Comparison of ENCODE assay signal across 8 mouse cellular contexts in the genomic region with DNA sequence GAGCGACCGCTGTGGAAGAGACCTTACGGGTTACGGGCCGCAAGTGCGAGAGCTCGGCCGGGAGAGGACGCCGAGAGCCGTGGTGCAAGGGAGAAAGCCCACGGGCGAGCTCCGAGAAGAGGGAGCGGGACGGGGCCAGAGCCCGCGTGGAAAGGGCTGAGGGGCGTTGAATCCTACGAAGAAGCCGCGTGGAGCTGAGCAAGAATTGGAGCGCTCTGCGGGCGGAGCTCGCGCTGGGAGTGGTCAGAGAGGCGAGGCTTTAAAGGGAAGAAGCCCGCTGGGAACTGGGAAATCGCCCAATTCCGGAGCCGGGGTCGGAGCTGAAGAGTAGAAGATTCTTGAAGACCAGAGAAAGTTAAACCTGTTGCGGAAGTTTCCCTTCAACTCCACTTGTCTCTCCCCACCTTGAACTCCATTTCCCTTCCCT. TPM values are rescaled to one million over a fixed set of nuclear protein-coding genes. Genes with fewer than 3 reads are reported as not detected.
DNase-seq lines count a peak whose midpoint lies in the region; ATAC-seq and TF ChIP-seq lines count a peak whose summit lies in the region.

No protein-coding gene starts in this region.

- peak; percentile 4 for TF ChIP-seq POLR2A in myocyte (IDR thresholded peaks at IDR 0.05; ENCODE audit: insufficient read length, low read depth)

- H3K27me3 ChIP-seq in embryonic facial prominence, embryonic 10.5 days (replicated peaks; ENCODE audit: low read depth, poor library complexity, severe bottlenecking), result no peaks in the 10 kb centered on the region
- no peaks in the 10 kb centered on the region for H3K27me3 ChIP-seq in liver, embryonic 13.5 days
- no peaks in the 10 kb centered on the region for H3K27me3 ChIP-seq in myocyte (ENCODE audit: control insufficient read depth, insufficient read depth, insufficient read length)

- H3K79me2 ChIP-seq in myocyte (ENCODE audit: control insufficient read depth, insufficient read depth), result peaks cover 29% of the 10 kb centered on the region

- H3K9me3 ChIP-seq in embryonic facial prominence, embryonic 10.5 days, result no peaks in the 10 kb centered on the region
- H3K9me3 ChIP-seq in liver, embryonic 13.5 days (replicated peaks), result no peaks in the 10 kb centered on the region

- H3K36me3 ChIP-seq in embryonic facial prominence, embryonic 10.5 days (replicated peaks), result peaks cover 7% of the 10 kb centered on the region; the same call in 1 of the 2 replicates
- no peaks in the 10 kb centered on the region for H3K36me3 ChIP-seq in liver, embryonic 13.5 days
- no peaks in the 10 kb centered on the region for H3K36me3 ChIP-seq in myocyte (ENCODE audit: control insufficient read depth, insufficient read depth)

- H3K27ac ChIP-seq in embryonic facial prominence, embryonic 10.5 days (replicated peaks), result peak overlapping the region; percentile 93
- H3K27ac ChIP-seq in liver, embryonic 13.5 days, result peak overlapping the region; percentile 93

- peak overlapping the region; percentile 59 for H3ac ChIP-seq in myocyte (ENCODE audit: control insufficient read depth, insufficient read length)

- DNase-seq in 3T3-L1 (ENCODE audit: low read depth, low spot score), result peak; percentile 87
- DNase-seq in adrenal gland, adult 8-10 months, result peak; percentile 71
- DNase-seq in embryonic facial prominence, embryonic 10.5 days (ENCODE audit: low spot score), result peak; percentile 75
- peak; percentile 82 to 85 for DNase-seq in heart, adult 18-20 months
- peak; percentile 64 for DNase-seq in kidney, adult 18-20 months
- peak; percentile 66 for DNase-seq in liver, embryonic 13.5 days
- no peak for DNase-seq in T-cell, adult 2 months (ENCODE audit: low spot score)

- H3K9ac ChIP-seq in liver, embryonic 13.5 days, result peak overlapping the region; percentile 75

- H3K4me3 ChIP-seq in embryonic facial prominence, embryonic 10.5 days, result peak overlapping the region; percentile 91
- H3K4me3 ChIP-seq in liver, embryonic 13.5 days (replicated peaks), result peak overlapping the region; percentile 77
- H3K4me3 ChIP-seq in myocyte, result peak overlapping the region; percentile 88

- ATAC-seq in liver, embryonic 13.5 days (ENCODE audit: low read depth), result no peak

- peak overlapping the region; percentile 99 for H3K4me2 ChIP-seq in liver, embryonic 13.5 days
- H3K4me2 ChIP-seq in myocyte (ENCODE audit: low read depth), result peak overlapping the region; percentile 99

- under 1% methylated on average over 34 of the region's 34 CpGs for WGBS in embryonic facial prominence, embryonic 10.5 days
- WGBS in liver, embryonic 13.5 days (ENCODE audit: insufficient replicate concordance), result under 1% methylated on average over 34 of the region's 34 CpGs

- H3K4me1 ChIP-seq in embryonic facial prominence, embryonic 10.5 days, result peaks cover 61% of the 10 kb centered on the region
- peaks cover 46% of the 10 kb centered on the region for H3K4me1 ChIP-seq in liver, embryonic 13.5 days (replicated peaks)

TF ChIP-seq in myocyte, 11 proteins besides CTCF, POLR2A, EP300 and RAD21:
- TF ChIP-seq POLR2AphosphoS2 (IDR thresholded peaks at IDR 0.05; ENCODE audit: insufficient read length, low read depth) (no peak), USF1 (IDR thresholded peaks at IDR 0.05; ENCODE audit: low read depth) (no peak), SRF (IDR thresholded peaks at IDR 0.05; ENCODE audit: control insufficient read depth, insufficient read length, low read depth) (no peak), MYOD1 (IDR thresholded peaks at IDR 0.05; ENCODE audit: control insufficient read depth in 1 of 3, insufficient read length in 2 of 3, low read depth in 2 of 3) (no peak), E2F4 (IDR thresholded peaks at IDR 0.05; ENCODE audit: insufficient read depth) (no peak), MYOG (IDR thresholded peaks at IDR 0.05; ENCODE audit: control insufficient read depth in 1 of 3, insufficient read depth in 1 of 3, insufficient read length in 2 of 3, low read depth in 2 of 3) (no peak)

RNA-seq across cellular contexts. Expression of gene Fam72a, which starts 0.4 kb away (rescaled TPM):
- 1 to 10 TPM in 2 of 4 experiments, under 1 TPM in 2; 0.77 to 1.7 (median 1.1) TPM for total RNA-seq in adrenal gland, adult 8-10 months (2022)
- polyA plus RNA-seq in embryonic facial prominence, embryonic 10.5 days (2016; fragmentation: Nextera tagmentation; extraction: Ambion mirVana), result 4.1 and 4.3 TPM in 2 replicates
- under 1 TPM; 0.87 to 0.89 TPM for total RNA-seq in heart, adult 18-20 months (2021)
- polyA plus RNA-seq in liver, embryonic 13.5 days (2015; fragmentation: Nextera tagmentation; extraction: Ambion mirVana), result 2.9 and 3.1 TPM in 2 replicates
- polyA plus RNA-seq in myocyte (2012; fragmentation: generic; extraction: Trizol), result 1.9 TPM

RNA-seq across cellular contexts. Expression of gene Srgap2, which starts 0.9 kb away (rescaled TPM):
- total RNA-seq in adrenal gland, adult 8-10 months (2022), result 10 to 100 TPM; 23.5 to 40.0 (median 32.9) TPM
- polyA plus RNA-seq in embryonic facial prominence, embryonic 10.5 days (2016; fragmentation: Nextera tagmentation; extraction: Ambion mirVana), result 17.5 TPM in 2 replicates
- 10 to 100 TPM; 19.5 TPM for total RNA-seq in heart, adult 18-20 months (2021)
- 3.7 and 4.6 TPM in 2 replicates for polyA plus RNA-seq in liver, embryonic 13.5 days (2015; fragmentation: Nextera tagmentation; extraction: Ambion mirVana)
- polyA plus RNA-seq in myocyte (2012; fragmentation: generic; extraction: Trizol), result 19.1 TPM
